Mouse (Mus musculus) heart, adult 8-10 months (tissue): ENCODE results near the gene Ninl. TPM values are rescaled to one million over a fixed set of nuclear protein-coding genes. Genes with fewer than 3 reads are reported as not detected.

Experiments used
- DNase-seq: peaks from one replicate; pipeline ENCODE4 v3.0.0; 2022; ENCODE audit warnings: low spot score
- total RNA-seq, 4 experiments: library from RNA; stranded (reverse); gene quantifications; 2 replicates each; pipeline ENCODE4 v1.2.4; 2022

The Ninl gene
- total RNA-seq, 4 experiments from 2014 or later: 0.82 to 2.2 (median 1.9) TPM

- DNase-seq: peak; percentile 96
Measured at GRCm38 (mm10) chr2:150904272-150904935, 134.8 kb downstream of the Ninl start, which contains the start of gene Abhd12. Abhd12 (minus strand) TSS chr2:150904741.

- DNase-seq: no peak
Measured at GRCm38 (mm10) chr2:150902347-150902746, 136.8 kb downstream of the Ninl start.

GRCm38 (mm10) chr2:150900341-150900740 lies 138.8 kb downstream of the Ninl start:
- no peak for DNase-seq

GRCm38 (mm10) chr2:150895691-150896252 lies 143.4 kb downstream of the Ninl start:
- no peak for DNase-seq

GRCm38 (mm10) chr2:150894617-150895267 lies 144.4 kb downstream of the Ninl start:
- no peak for DNase-seq

DNA sequence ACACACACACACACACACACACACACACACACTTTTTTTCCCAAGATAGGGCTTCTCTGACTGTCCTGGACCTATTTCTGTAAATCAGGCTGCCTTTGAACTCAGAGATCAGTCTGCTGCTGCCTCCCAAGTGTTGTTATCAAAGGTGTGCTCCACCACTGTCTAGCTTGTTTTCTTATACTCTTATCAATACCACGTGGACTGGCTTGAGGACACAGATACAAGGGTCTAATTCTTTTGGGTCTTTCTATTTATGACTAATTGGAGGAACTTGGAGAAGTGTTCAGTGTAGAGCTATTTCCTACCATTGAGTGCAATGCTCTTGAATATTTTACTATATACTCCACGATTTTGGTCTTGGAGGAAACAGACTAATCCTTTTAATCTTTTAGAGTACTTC lies 151.8 kb downstream of the Ninl start:
- DNase-seq: no peak

DNA sequence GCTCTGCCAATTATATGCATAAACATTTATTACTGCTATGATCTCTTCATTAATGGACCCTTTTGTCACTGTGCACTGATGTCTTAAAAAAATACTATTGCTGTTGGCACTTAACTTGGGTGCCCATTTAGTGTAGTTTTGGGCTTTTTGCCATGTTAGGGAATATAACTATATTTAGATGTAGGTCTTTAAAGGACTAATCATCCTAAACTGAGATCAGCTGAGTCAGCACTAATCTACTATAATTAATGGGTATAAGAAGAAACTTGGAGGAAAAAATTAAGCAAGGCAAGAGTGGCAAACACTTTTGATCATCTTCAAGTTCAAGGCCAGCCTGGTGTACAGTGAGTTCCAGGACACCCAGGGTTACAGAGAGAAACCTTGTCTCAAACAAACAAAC lies 152.9 kb downstream of the Ninl start:
- no peak for DNase-seq

- no peak for DNase-seq
Measured at GRCm38 (mm10) chr2:150885814-150886213, 153.4 kb downstream of the Ninl start.

- DNase-seq: no peak
Measured at GRCm38 (mm10) chr2:150884779-150885110, 154.4 kb downstream of the Ninl start.

Other genes starting within 250 kb of the Ninl start
- 10 to 100 TPM; 46.3 to 48.8 (median 47.5) TPM for gene Abhd12, start 134.6 kb downstream of the Ninl start, total RNA-seq
- gene Gins1, start 134.0 kb downstream of the Ninl start, total RNA-seq: 1 to 10 TPM; 3.6 to 5.8 (median 4.7) TPM
- 1 to 10 TPM in 3 of 4 experiments, under 1 TPM in 1; 0.95 to 2.2 (median 2.1) TPM for gene Nanp, start within 50 bp of the Ninl start, total RNA-seq
- gene Gm14151, start 53.0 kb upstream of the Ninl start, total RNA-seq: not detected
- not detected for gene Gm14147, start 58.9 kb upstream of the Ninl start, total RNA-seq